Mouse (Mus musculus): ENCODE measurements around the gene Bcl2l10.

- TF ChIP-seq CTCF (conservative IDR thresholded peaks at IDR 0.05; ENCODE audit: low read length) (peak; percentile 99), NANOG (IDR thresholded peaks at IDR 0.05; ENCODE audit: borderline replicate concordance, low read length) (no peak)
Measured at GRCm38 (mm10) chr9:75312008-75312407, 35.5 kb upstream of the Bcl2l10 start.
